Mouse (Mus musculus) heart, embryonic 15.5 days (tissue): ENCODE measurements around the gene Vgll4. TPM values are rescaled to one million over a fixed set of nuclear protein-coding genes. Genes with fewer than 3 reads are reported as not detected.

ENCODE experiments used
- ATAC-seq: fragments of 200-750 bp; cut with Nextera tagmentation; replicated peaks from 2 replicates; pipeline ENCODE4 v1.8.0; 2017; ENCODE audit warnings: low read depth, moderate TSS enrichment; ENCODE audit not compliant: insufficient number of reproducible peaks, insufficient read depth, low FRiP score
- H3K27ac ChIP-seq: fragments of 300-500 bp; sonication (generic); 2 replicates; pipeline ENCODE4 v1.5.1; 2015; ENCODE audit warnings: mild to moderate bottlenecking, inconsistent platforms
- H3K27me3 ChIP-seq: fragments of 300-500 bp; sonication (generic); 2 replicates; pipeline ENCODE4 v1.6.1; 2015; ENCODE audit warnings: inconsistent platforms
- H3K36me3 ChIP-seq: fragments of 300-500 bp; sonication (generic); 2 replicates; pipeline ENCODE4 v1.6.1; 2015; ENCODE audit warnings: mild to moderate bottlenecking, inconsistent platforms
- H3K4me1 ChIP-seq: fragments of 300-500 bp; sonication (generic); replicated peaks from 2 replicates; pipeline ENCODE4 v1.6.1; 2015; ENCODE audit warnings: inconsistent platforms
- H3K4me2 ChIP-seq: fragments of 300-500 bp; sonication (generic); 2 replicates; pipeline ENCODE4 v1.6.1; 2015; ENCODE audit warnings: inconsistent platforms, mild to moderate bottlenecking, moderate library complexity
- H3K4me3 ChIP-seq: fragments of 300-500 bp; sonication (generic); 2 replicates; pipeline ENCODE4 v1.5.1; 2015; ENCODE audit warnings: mild to moderate bottlenecking, inconsistent platforms
- H3K9ac ChIP-seq: fragments of 300-500 bp; sonication (generic); 2 replicates; pipeline ENCODE4 v1.6.1; 2015; ENCODE audit warnings: mild to moderate bottlenecking, inconsistent platforms
- H3K9me3 ChIP-seq: fragments of 300-500 bp; sonication (generic); replicated peaks from 2 replicates; pipeline ENCODE4 v1.6.1; 2016; ENCODE audit warnings: inconsistent platforms
- WGBS: fragments of 180-500 bp; shearing (Covaris S2); methylation state at CpG from one replicate; pipeline ENCODE4 v1.1.7; 2015; ENCODE audit warnings: mixed read lengths; 5-methylcytosine and 5-hydroxymethylcytosine counted together
- polyA plus RNA-seq: library from polyadenylated mRNA; unstranded; fragments of >200 nt; fragmentation: Nextera tagmentation; extraction: Ambion mirVana; gene quantifications from 2 replicates; pipeline ENCODE4 v1.2.1, GENCODE M21; 2015

The Vgll4 gene
- polyA plus RNA-seq, 1 experiment from 2014 or later: 65.4 TPM

- Histone ChIP-seq H3K27me3 (no peaks in the 10 kb centered on the region), H3K27ac (no peak overlapping the region), H3K4me1 (peaks cover 6% of the 10 kb centered on the region; the same call in 1 of the 2 replicates), H3K36me3 (no peaks in the 10 kb centered on the region), H3K4me2 (no peak overlapping the region), H3K9ac (no peak overlapping the region), H3K4me3 (no peak overlapping the region), H3K9me3 (no peaks in the 10 kb centered on the region)
- no peak for ATAC-seq
- 79% methylated on average over 6 of the region's 6 CpGs for WGBS
Observed at GRCm38 (mm10) chr6:114959012-114959398, 10.8 kb downstream of the Vgll4 start.

GRCm38 (mm10) chr6:114958249-114959011 lies 11.4 kb downstream of the Vgll4 start:
- WGBS: 74% methylated on average over 10 of the region's 10 CpGs
- no peak for ATAC-seq
- no peak overlapping the region for H3K27ac ChIP-seq
- no peak overlapping the region for H3K4me3 ChIP-seq
- no peaks in the 10 kb centered on the region for H3K36me3 ChIP-seq
- no peaks in the 10 kb centered on the region for H3K27me3 ChIP-seq
- H3K4me1 ChIP-seq: peaks cover 6% of the 10 kb centered on the region; the same call in 1 of the 2 replicates
- no peak overlapping the region for H3K4me2 ChIP-seq
- no peaks in the 10 kb centered on the region for H3K9me3 ChIP-seq
- H3K9ac ChIP-seq: no peak overlapping the region

- 69% methylated on average over 12 of the region's 12 CpGs for WGBS
- Histone ChIP-seq H3K27ac (no peak overlapping the region), H3K9me3 (no peaks in the 10 kb centered on the region), H3K4me1 (peaks cover 6% of the 10 kb centered on the region; the same call in 1 of the 2 replicates), H3K9ac (no peak overlapping the region), H3K36me3 (no peaks in the 10 kb centered on the region), H3K4me3 (no peak overlapping the region), H3K4me2 (no peak overlapping the region), H3K27me3 (no peaks in the 10 kb centered on the region)
- ATAC-seq: no peak
Observed at GRCm38 (mm10) chr6:114957756-114958155, 12.0 kb downstream of the Vgll4 start.

DNA sequence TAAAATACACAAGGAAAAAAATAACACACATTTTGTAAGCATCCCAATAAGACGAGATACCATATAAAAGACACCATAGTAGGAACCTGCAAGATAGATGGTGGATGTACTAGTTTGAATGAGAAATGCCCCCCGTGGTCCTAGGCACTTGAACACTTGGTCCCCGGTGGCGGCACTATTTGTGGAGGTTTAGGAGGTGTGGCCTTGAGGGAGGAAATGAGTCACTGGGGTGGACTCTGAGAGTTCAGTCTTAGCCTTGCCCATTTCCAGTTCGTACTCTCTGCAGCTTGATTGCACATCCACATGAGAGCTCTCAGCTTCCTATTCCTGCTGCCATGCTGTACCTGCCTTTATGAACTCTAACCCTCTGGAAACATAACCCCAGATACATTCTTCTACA lies 15.3 kb downstream of the Vgll4 start:
- H3K27ac ChIP-seq: no peak overlapping the region
- H3K4me1 ChIP-seq: no peaks in the 10 kb centered on the region
- no peaks in the 10 kb centered on the region for H3K27me3 ChIP-seq
- 71% methylated on average over 5 of the region's 5 CpGs for WGBS
- no peak overlapping the region for H3K4me2 ChIP-seq
- H3K4me3 ChIP-seq: no peak overlapping the region
- H3K36me3 ChIP-seq: no peaks in the 10 kb centered on the region
- H3K9me3 ChIP-seq: no peaks in the 10 kb centered on the region
- ATAC-seq: no peak
- H3K9ac ChIP-seq: no peak overlapping the region

DNA sequence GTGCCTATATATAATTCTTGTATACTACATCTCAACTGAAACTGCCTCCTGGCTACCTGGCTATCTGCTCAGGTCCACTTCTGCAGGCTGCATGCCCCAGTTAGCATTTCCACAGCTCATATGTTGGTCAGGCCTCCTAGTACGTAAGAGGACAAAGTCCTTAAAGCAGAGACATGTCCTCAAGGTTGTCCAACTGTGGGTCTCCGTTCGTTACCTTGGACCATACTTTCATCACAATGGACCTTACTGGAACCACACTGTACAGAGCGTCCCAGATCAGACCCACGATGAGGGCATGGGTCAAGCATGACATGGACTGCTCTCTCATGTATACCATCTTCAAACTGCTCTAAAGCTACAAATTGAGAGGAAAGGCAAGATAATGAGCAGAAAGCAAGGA lies 16.2 kb downstream of the Vgll4 start:
- H3K27me3 ChIP-seq: no peaks in the 10 kb centered on the region
- no peak overlapping the region for H3K27ac ChIP-seq
- no peak overlapping the region for H3K4me3 ChIP-seq
- H3K36me3 ChIP-seq: no peaks in the 10 kb centered on the region
- H3K4me1 ChIP-seq: no peaks in the 10 kb centered on the region
- H3K4me2 ChIP-seq: no peak overlapping the region
- WGBS: 93% methylated on average over 5 of the region's 5 CpGs
- no peaks in the 10 kb centered on the region for H3K9me3 ChIP-seq
- no peak for ATAC-seq
- H3K9ac ChIP-seq: no peak overlapping the region

GRCm38 (mm10) chr6:114952356-114952755 lies 17.4 kb downstream of the Vgll4 start:
- no peaks in the 10 kb centered on the region for H3K27me3 ChIP-seq
- no peak overlapping the region for H3K4me2 ChIP-seq
- H3K9ac ChIP-seq: no peak overlapping the region
- H3K4me3 ChIP-seq: no peak overlapping the region
- WGBS: 76% methylated on average over 5 of the region's 5 CpGs
- no peak for ATAC-seq
- no peaks in the 10 kb centered on the region for H3K9me3 ChIP-seq
- no peak overlapping the region for H3K27ac ChIP-seq
- no peaks in the 10 kb centered on the region for H3K4me1 ChIP-seq
- no peaks in the 10 kb centered on the region for H3K36me3 ChIP-seq

DNA sequence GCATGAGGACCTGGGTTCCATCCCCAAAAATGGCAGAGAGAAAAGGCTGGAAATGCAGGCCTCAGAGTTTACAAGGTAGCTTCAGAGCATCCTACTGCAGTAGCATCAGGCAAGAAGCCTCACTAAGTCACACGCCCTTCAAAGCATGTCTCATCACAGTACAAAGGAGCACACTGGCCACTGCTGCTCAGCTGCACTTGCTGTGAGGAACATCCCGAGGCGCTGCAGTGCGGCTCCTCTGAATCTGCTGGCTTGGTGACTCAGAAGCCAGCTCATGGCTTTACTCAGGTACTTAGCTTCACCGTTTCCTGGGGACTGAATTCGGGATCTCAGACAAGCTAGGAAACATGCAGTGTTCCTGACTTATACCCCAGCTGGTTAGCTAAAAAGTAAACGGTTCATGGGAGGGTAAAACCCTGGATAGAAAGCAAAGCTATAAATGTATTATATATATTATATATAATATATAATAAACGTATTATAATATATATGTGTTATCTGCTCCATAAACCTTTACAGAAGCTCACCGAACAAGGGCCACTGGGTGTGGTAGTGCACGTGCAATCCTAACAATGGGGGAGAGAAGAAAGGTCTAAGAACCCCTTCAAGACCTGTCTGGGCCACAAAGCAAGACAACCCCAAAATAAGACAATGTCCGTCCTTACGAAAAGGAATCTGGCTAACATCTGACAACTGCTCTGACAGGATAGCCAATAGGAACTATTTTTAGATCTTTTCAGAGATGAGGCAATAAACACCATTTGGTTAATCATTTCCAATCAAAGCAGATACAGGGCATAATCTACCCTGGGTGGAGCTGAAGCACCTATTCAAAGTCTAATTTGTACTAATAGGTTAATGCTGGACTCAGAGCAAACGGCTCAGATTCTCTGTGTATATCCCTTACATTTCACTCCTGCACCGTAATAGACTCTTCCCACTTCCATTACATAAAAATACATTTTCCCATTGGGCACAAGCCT lies 25.0 kb downstream of the Vgll4 start:
- H3K9ac ChIP-seq: no peak overlapping the region
- H3K36me3 ChIP-seq: no peaks in the 10 kb centered on the region
- WGBS: 81% methylated on average over 14 of the region's 14 CpGs
- H3K4me1 ChIP-seq: peaks cover 5% of the 10 kb centered on the region; the same call in 1 of the 2 replicates
- H3K27me3 ChIP-seq: no peaks in the 10 kb centered on the region
- no peaks in the 10 kb centered on the region for H3K9me3 ChIP-seq
- no peak overlapping the region for H3K4me3 ChIP-seq
- no peak for ATAC-seq
- H3K27ac ChIP-seq: no peak overlapping the region
- no peak overlapping the region for H3K4me2 ChIP-seq

DNA sequence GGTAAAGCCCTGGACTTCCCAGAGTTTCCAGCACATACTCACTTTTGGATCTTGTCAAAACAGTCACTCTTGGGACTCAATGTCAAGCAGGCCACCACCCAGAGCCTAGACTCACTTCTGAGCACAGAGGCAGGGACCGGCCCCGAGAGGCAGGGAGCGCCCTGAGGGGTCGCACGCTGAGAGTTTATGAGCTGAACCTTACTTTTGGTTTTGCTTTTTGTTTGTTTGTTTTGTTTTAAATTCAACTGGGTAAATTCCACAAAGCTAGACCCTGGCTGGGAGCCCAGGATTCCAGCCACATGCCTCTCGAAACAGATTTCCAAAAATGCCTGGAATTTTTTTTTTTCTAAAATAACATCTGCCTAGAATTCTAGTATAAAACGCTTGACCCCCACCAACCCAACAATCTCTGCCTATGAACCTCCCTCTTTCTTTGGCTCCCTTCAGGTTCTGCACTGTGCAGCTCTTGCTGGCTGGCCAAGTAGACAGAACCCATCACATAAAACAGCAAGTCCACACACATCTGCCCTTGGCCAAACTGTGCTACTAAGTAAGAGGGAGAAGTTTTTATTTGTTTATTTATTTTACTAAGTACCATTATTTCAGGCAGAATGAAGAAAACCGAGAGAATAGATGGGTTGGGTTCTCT lies 28.5 kb downstream of the Vgll4 start:
- H3K27me3 ChIP-seq: no peaks in the 10 kb centered on the region
- H3K4me2 ChIP-seq: no peak overlapping the region
- H3K9me3 ChIP-seq: no peaks in the 10 kb centered on the region
- 60% methylated on average over 8 of the region's 8 CpGs for WGBS
- ATAC-seq: no peak
- no peaks in the 10 kb centered on the region for H3K36me3 ChIP-seq
- H3K27ac ChIP-seq: no peak overlapping the region
- no peak overlapping the region for H3K9ac ChIP-seq
- H3K4me1 ChIP-seq: peaks cover 5% of the 10 kb centered on the region; the same call in 1 of the 2 replicates
- H3K4me3 ChIP-seq: no peak overlapping the region

GRCm38 (mm10) chr6:114939666-114940065 lies 30.1 kb downstream of the Vgll4 start:
- Histone ChIP-seq H3K36me3 (no peaks in the 10 kb centered on the region), H3K4me1 (peaks cover 5% of the 10 kb centered on the region; the same call in 1 of the 2 replicates), H3K27ac (no peak overlapping the region), H3K4me2 (no peak overlapping the region), H3K27me3 (no peaks in the 10 kb centered on the region), H3K9ac (no peak overlapping the region), H3K4me3 (no peak overlapping the region), H3K9me3 (no peaks in the 10 kb centered on the region)
- no peak for ATAC-seq
- WGBS: 84% methylated on average over 2 of the region's 2 CpGs

GRCm38 (mm10) chr6:114936941-114937313 lies 32.9 kb downstream of the Vgll4 start:
- no peak for ATAC-seq
- Histone ChIP-seq H3K9me3 (no peaks in the 10 kb centered on the region), H3K27me3 (no peaks in the 10 kb centered on the region), H3K4me2 (no peak overlapping the region), H3K4me3 (no peak overlapping the region), H3K27ac (no peak overlapping the region), H3K9ac (no peak overlapping the region), H3K4me1 (peaks cover 5% of the 10 kb centered on the region; the same call in 1 of the 2 replicates), H3K36me3 (no peaks in the 10 kb centered on the region)
- 70% methylated on average over 5 of the region's 5 CpGs for WGBS

DNA sequence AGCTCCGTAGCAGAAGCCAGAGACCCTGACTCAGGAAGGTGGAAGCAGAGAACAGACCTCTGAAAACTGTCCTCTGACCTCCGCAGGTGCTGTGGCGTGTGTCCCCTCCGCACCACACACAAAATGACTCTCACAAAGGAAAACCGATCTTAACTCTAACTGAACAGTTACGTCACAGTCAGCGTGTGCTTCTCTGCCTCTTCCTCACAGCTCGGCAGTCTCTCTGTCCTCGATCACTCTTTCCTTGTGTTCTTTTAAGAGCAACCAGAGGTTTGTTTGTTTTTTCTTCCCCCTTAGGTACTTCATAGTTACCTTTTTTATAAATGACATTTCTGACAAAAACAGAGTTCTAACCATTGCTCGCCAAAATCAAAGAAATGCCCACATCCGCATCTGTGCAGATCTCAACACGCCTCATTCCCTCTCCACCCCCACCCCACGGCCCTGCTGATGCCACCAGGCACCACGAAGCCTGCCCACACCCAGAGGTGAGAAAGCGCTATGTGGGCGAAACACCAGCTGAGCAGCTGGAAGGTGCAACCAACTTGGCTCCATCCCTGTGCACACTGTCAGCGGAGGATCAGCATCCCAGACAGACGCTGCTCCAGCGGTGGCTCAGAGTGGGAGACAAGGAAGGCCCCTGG lies 33.4 kb downstream of the Vgll4 start:
- H3K36me3 ChIP-seq: no peaks in the 10 kb centered on the region
- no peaks in the 10 kb centered on the region for H3K9me3 ChIP-seq
- peaks cover 7% of the 10 kb centered on the region for H3K4me1 ChIP-seq
- H3K9ac ChIP-seq: no peak overlapping the region
- H3K4me3 ChIP-seq: no peak overlapping the region
- WGBS: 77% methylated on average over 19 of the region's 19 CpGs
- ATAC-seq: no peak
- no peak overlapping the region for H3K4me2 ChIP-seq
- no peak overlapping the region for H3K27ac ChIP-seq
- H3K27me3 ChIP-seq: no peaks in the 10 kb centered on the region
